In the genomic region with DNA sequence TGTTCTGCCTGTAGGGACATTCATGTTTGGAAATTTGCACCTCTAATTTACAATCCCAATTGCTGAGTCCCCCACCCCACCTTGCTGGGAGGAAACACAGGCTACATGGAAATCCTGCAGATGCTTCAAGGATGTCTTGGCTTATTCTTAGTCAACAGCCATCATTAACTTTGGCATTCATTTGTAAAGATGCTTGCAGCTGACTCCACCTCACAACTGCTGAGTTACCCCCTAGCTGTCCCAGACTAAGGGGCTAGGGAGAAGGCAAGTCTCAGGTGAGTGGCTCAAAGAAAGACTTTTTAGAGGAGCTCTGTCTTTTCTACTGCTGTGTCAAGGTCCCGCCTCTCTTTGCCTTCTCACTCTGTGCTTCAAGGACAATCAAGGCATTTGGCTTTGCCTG, we compare ENCODE assay signal across 26 mouse cellular contexts.
"Had no signal": no experiment of that assay in that cellular context is flagged by ENCODE, and none has a peak within 500 bp of the region (broad histone marks: within the 10 kb centered on the region; RNA-seq: fewer than 3 reads in every experiment).

No protein-coding gene starts in this region.

- H3K4me2 ChIP-seq: heart, embryonic 12.5 days; hindbrain, embryonic 12.5 days; hindbrain, embryonic 14.5 days; intestine, embryonic 15.5 days; limb, embryonic 12.5 days; liver, embryonic 11.5 days; liver, embryonic 13.5 days had no signal

- H3K27me3 ChIP-seq: heart, embryonic 12.5 days; hindbrain, embryonic 12.5 days; intestine, embryonic 15.5 days; limb, embryonic 12.5 days; liver, embryonic 13.5 days had no signal

- ATAC-seq: hindbrain, embryonic 16.5 days; inflammation-experienced regulatory T-cells, adult 6 months; intestine, embryonic 15.5 days; intestine, postnatal 0 days had no signal

- H3K9me3 ChIP-seq: heart, embryonic 10.5 days; heart, embryonic 12.5 days; hindbrain, embryonic 10.5 days; hindbrain, embryonic 12.5 days; intestine, embryonic 15.5 days; limb, embryonic 10.5 days; limb, embryonic 12.5 days; liver, embryonic 13.5 days had no signal

- H3K36me3 ChIP-seq: heart, embryonic 10.5 days; heart, embryonic 12.5 days; hindbrain, embryonic 10.5 days; hindbrain, embryonic 12.5 days; intestine, embryonic 15.5 days; limb, embryonic 10.5 days; limb, embryonic 12.5 days; liver, embryonic 13.5 days had no signal

- H3K4me1 ChIP-seq: heart, embryonic 10.5 days; heart, embryonic 12.5 days; intestine, embryonic 15.5 days; limb, embryonic 10.5 days; limb, embryonic 12.5 days; liver, embryonic 13.5 days had no signal

- DNase-seq: gastrocnemius, postnatal 14 days; gastrocnemius, postnatal 36 days; heart, adult 11 months; heart, postnatal 10 days; heart, postnatal 4 days; kidney, adult 18-20 months; kidney, adult 8-10 months; kidney, postnatal 10 days; kidney, postnatal 25 days; kidney, postnatal 4 days; liver; liver, embryonic 13.5 days had no signal

- H3K27ac ChIP-seq: heart, embryonic 10.5 days; hindbrain, embryonic 10.5 days; hindbrain, embryonic 12.5 days; hindbrain, embryonic 14.5 days; intestine, embryonic 15.5 days; layer of hippocampus, adult 2 months; left cerebral cortex, adult 2 months; limb, embryonic 10.5 days; limb, embryonic 12.5 days; liver, embryonic 13.5 days had no signal

- H3K9ac ChIP-seq: heart, embryonic 12.5 days; hindbrain, embryonic 12.5 days; hindbrain, embryonic 14.5 days; intestine, embryonic 15.5 days; limb, embryonic 12.5 days; liver, embryonic 13.5 days had no signal

- H3K4me3 ChIP-seq: heart, embryonic 10.5 days; heart, embryonic 12.5 days; hindbrain, embryonic 10.5 days; hindbrain, embryonic 12.5 days; intestine, embryonic 15.5 days; layer of hippocampus, adult 2 months; left cerebral cortex, adult 2 months; limb, embryonic 10.5 days; limb, embryonic 12.5 days; liver, embryonic 13.5 days had no signal
